Mouse (Mus musculus) CH12F3 (cell line): ENCODE measurements around the gene Csn3.

Experiments used
- in situ Hi-C: fragments of 300-500 bp; cut with MboI; formaldehyde crosslinking; loops from 2 replicates; pipeline ENCODE4 v1.14.3; 2020; ENCODE audit warnings: low sequenced_read_pairs

Csn3 gene

DNA sequence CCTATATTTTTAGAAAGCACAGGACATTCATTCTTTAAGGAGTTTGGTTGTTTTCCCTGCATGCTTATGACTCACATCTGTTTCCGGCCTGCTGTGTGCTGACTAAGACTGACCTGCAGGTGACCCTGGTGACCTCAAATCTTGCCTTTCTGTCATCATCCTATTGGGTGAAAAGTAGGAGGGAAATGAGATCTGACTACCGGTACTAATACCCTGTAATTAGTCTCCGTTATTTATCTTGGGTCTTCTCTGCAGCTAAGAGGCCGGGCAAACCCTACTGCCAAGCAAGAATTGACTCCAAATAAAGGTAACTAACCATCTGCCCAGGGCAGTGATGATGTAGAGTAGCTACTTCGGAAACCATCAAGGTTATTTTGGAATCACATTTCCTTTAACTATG lies at the start of gene Csn3:
Gene Csn3 (plus strand): TSS at position 208 of the 400 bp plus-strand sequence.
- in situ Hi-C loops: no loop called here

DNA sequence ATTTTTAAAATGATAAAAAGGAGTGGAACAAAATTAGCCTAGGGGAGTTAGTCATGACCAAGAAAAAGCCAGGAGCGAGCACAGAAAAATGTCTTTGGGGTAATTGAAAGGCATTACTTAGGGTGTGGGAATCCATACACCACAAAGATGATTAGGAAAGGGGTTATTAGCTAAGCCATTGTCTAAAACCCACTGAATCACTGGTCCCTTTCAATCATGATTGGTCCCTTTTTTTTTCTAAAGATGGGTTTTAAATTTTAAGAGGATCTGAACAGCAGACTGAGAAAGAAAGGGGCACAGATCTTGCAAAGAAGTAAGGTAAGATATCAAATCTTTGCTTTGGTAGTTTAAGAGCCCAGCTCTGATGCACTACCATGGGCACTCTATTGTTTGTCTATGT lies 40.6 kb upstream of the Csn3 start, which contains the start of gene Odam:
Gene Odam (plus strand): TSS at position 301 of the 400 bp plus-strand sequence.
- in situ Hi-C loops: no loop called here

DNA sequence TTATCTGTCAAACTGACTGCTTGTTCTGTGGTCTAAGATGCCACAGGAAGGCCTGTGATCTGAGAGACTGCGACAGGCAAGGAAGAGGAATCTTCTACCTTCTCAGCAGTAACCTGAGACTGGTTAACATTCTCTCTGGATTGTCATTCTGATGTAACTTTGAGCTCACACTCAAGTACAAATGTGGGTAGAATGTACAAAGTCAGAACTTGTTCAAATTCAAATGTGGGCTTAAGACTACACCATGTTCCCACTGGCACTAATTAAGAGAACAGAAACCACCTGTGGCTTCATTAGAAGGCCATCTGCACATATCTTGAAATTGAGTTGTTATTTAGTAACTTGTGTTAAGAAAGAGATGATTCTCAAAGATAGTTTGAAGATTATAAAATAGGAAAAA lies 6.2 kb downstream of the Csn3 start:
- in situ Hi-C loops: no loop called here

DNA sequence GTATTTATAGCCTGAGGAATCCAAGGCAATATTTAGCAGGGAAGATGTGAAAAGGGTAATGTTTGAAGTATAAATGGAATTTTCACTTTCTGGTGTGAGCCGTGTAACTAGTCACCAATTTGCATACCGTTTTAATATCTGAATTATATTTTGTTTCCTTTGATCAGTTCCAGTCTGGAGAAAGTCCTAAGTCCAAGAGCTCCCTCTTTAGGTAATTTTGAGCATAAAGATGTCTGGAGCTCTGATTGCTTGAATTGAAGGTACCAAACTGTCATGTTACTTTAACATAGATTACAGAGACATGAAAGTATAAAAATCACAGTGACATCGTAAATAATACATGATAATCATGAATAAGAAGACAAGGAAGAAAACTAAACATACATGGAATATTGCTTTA lies 15.4 kb downstream of the Csn3 start:
- in situ Hi-C loops: no loop called here

DNA sequence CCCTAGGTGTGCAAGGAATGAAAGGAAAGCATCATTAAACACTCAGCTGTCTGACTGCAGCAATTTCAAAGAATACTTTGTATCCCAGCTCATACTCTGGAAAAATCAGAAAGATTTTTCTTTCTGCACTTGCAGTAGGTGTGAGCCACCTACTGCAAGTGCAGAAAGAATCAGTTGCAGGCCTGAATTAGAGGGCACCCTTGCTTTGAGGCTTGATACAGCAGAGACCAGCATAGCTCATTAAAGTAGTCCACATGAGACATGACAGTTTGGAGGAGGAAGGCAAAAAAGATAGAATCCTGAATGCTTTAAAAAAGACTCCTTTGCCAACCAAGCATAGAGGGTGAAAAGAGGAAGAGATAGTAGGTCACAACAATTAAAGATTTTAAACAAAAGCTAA lies 17.1 kb downstream of the Csn3 start:
- in situ Hi-C loops: no loop called here

DNA sequence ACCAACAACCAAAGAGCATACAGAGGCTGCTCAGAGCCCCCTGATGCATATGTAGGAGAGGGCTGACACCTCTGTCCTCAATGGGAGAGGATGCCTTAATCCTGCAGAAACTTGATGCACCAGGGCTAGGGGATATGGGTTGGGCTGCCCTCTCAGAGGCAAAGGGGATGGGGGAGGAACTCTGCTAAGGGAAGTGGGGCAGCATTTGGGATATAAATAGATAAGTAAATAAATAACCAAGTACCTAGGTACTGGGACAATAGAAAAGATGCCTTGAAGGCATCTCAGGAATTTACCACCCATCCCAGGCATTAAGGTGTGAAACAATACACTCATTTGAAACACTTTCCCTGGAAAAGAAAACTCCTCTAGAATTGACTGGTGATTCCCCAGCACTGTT lies 26.5 kb downstream of the Csn3 start:
- in situ Hi-C loops: no loop called here

DNA sequence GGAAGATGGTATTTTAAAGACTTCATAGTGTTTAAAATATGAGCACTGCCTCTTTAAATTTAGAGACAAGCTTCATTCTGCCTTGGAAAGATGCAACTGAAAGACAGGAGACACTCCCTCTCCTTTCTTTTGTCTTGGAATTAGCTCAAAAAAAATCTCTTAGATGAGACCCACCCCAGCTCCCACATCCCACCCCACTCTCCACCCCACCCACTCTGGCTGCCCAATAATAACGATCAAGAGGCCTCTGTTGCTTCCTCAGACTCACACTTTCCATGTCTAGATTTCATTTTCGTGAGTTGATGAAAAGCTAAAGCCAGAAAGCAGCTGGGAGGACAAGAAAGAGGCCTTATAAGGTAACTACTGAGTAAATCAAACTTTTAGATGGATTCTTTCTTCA lies 43.8 kb downstream of the Csn3 start, which contains the start of the genes 2310003L06Rik and Gm28434:
Gene 2310003L06Rik (plus strand): TSS at position 259 of the 400 bp plus-strand sequence.
Gene Gm28434 (plus strand): TSS at position 317 of the 400 bp plus-strand sequence.
- in situ Hi-C loops: no loop called here

DNA sequence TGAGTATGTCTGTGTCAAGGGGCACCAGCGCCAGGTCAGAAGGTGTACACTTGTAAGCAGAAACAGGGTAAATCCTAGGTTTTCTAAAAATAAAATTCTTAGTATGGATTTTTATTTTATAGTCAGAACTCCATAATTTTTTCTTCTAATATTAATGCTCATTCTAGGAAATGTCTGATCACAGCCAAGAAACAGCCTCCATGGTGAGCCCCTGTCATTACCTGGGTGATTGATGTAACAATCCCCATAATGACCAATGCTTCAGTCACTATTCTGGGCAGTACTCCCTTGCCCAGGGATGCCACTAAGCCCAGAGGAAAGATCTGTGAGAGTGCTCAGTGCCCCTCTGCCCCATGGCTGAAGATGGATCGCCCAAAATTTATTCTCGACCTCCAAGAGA lies 53.8 kb downstream of the Csn3 start, which contains the start of gene Cabs1:
Gene Cabs1 (plus strand): TSS at position 301 of the 400 bp plus-strand sequence.
- in situ Hi-C loops: no loop called here
